Mouse (Mus musculus) adrenal gland (tissue): ENCODE measurements around the gene Anapc13.

Experiments
- intact Hi-C: fragments of 180-260 bp; cut with DNase I; formaldehyde crosslinking; loops from one replicate; pipeline ENCODE4 v1.15.1; 2025
- long read RNA-seq, 2 experiments: library from polyadenylated mRNA; unstranded; transcript quantifications; one replicate each; pipeline ENCODE4 v2.0.0; 2020; ENCODE audit warnings: borderline replicate concordance in 1 of 2; ENCODE audit not compliant: insufficient replicate concordance in 1 of 2

Gene Anapc13
- long read RNA-seq, experiment 1, transcript Anapc13-203 (3 exons, 727 nt) = minor isoform, 7 of 239 reads
- long read RNA-seq, experiment 1, transcript Anapc13-204 (3 exons, 589 nt) = major isoform, 211 of 239 reads
- long read RNA-seq, experiment 1, partial matches to known transcripts = 18 of 239 reads
- long read RNA-seq, experiment 1, other reads (novel, unspliced or antisense) = 0 of 239 reads
- long read RNA-seq, experiment 2, transcript Anapc13-203 (3 exons, 727 nt) = minor isoform, 12 of 277 reads
- long read RNA-seq, experiment 2, transcript Anapc13-204 (3 exons, 589 nt) = major isoform, 233 of 277 reads
- long read RNA-seq, experiment 2, partial matches to known transcripts = 29 of 277 reads
- long read RNA-seq, experiment 2, other reads (novel, unspliced or antisense) = 3 of 277 reads

- intact Hi-C loops = no loop called here
Measured at GRCm38 (mm10) chr9:102625983-102626838, at the start of gene Anapc13, which contains the start of gene Cep63. Gene Anapc13 (plus strand): TSS chr9:102626296. Gene Cep63 (minus strand): TSS chr9:102626534.

- intact Hi-C loops = no loop called here
Measured at GRCm38 (mm10) chr9:102577480-102577879, 48.6 kb upstream of the Anapc13 start.

GRCm38 (mm10) chr9:102581921-102582469, 44.1 kb upstream of the Anapc13 start:
- intact Hi-C loops = no loop called here

- intact Hi-C loops = no loop called here
Measured at GRCm38 (mm10) chr9:102587347-102587746, 38.7 kb upstream of the Anapc13 start.

GRCm38 (mm10) chr9:102594667-102595393, 31.3 kb upstream of the Anapc13 start:
- intact Hi-C loops = no loop called here

GRCm38 (mm10) chr9:102595662-102596436, 30.2 kb upstream of the Anapc13 start:
- intact Hi-C loops = no loop called here

- intact Hi-C loops = no loop called here
Measured at GRCm38 (mm10) chr9:102601187-102601586, 24.9 kb upstream of the Anapc13 start.

- intact Hi-C loops = no loop called here
Measured at GRCm38 (mm10) chr9:102601666-102602065, 24.4 kb upstream of the Anapc13 start.

- intact Hi-C loops = no loop called here
Measured at GRCm38 (mm10) chr9:102605162-102605561, 20.9 kb upstream of the Anapc13 start.

GRCm38 (mm10) chr9:102607471-102607870, 18.6 kb upstream of the Anapc13 start:
- intact Hi-C loops = no loop called here

- intact Hi-C loops = no loop called here
Measured at GRCm38 (mm10) chr9:102609221-102609620, 16.9 kb upstream of the Anapc13 start.

GRCm38 (mm10) chr9:102615071-102615470, 11.0 kb upstream of the Anapc13 start:
- intact Hi-C loops = no loop called here

GRCm38 (mm10) chr9:102616267-102616666, 9.8 kb upstream of the Anapc13 start:
- intact Hi-C loops = no loop called here

GRCm38 (mm10) chr9:102621385-102621784, 4.7 kb upstream of the Anapc13 start:
- intact Hi-C loops = no loop called here

GRCm38 (mm10) chr9:102622192-102622857, 3.8 kb upstream of the Anapc13 start:
- intact Hi-C loops = no loop called here

- intact Hi-C loops = no loop called here
Measured at GRCm38 (mm10) chr9:102622876-102623275, 3.2 kb upstream of the Anapc13 start.

GRCm38 (mm10) chr9:102623581-102623980, 2.5 kb upstream of the Anapc13 start:
- intact Hi-C loops = no loop called here

GRCm38 (mm10) chr9:102625401-102625982, 604 bp upstream of the Anapc13 start:
- intact Hi-C loops = no loop called here

GRCm38 (mm10) chr9:102626839-102627225, 736 bp downstream of the Anapc13 start:
- intact Hi-C loops = no loop called here
